ENCODE assay signal across 8 mouse cellular contexts in the genomic region with DNA sequence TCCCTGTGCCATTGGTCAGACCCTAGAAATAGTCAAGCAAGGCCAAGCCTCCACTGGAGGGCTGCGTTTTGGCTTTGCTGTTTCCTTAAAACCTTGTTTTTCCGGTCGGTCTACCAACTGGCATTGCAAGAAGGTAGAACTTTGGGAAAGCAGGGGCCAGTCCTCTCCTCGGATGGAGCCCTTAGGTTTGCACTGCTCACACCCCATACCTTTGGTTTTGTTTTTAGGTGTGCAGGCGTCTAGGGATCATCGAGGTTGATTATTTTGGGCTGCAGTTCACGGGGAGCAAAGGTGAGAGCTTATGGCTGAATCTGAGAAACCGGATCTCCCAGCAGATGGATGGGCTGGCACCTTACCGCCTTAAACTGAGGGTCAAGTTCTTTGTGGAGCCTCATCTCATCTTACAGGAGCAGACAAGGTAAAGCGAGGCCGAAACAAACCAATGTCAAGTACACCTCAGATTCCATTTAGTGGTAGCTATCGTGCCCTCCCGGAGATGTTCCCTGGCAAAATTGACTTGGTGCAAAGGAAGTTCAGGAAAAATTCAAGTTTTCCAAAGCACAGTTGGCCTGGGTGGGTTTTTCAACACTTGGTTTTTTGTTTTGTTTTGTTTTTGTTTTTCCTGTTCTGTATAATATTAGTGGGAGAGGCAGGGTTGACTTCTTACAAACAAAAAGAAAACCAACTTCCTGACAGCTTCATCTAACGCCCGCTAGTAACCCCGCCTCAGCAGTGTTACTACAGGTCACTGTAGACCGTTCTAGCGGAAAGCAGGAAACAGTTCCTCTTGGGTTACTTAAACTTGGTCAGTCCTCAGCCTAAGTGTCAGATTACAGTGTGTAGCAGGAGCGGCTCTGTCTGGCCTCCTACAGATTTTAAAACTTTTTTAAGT. TPM values are rescaled to one million over a fixed set of nuclear protein-coding genes. Genes with fewer than 3 reads are reported as not detected.
DNase-seq lines count a peak whose midpoint lies in the region; ATAC-seq and TF ChIP-seq lines count a peak whose summit lies in the region.

No protein-coding gene starts in this region.

- H3K27ac ChIP-seq in embryonic facial prominence, embryonic 12.5 days: peak overlapping the region; percentile 96
- H3K27ac ChIP-seq in heart, postnatal 0 days (ENCODE audit: low read depth): peak overlapping the region; percentile 84
- peak overlapping the region; percentile 74 for H3K27ac ChIP-seq in stomach, embryonic 15.5 days

- H3K9ac ChIP-seq in embryonic facial prominence, embryonic 12.5 days: peak overlapping the region; percentile 90
- peak overlapping the region; percentile 85; the same call in 1 of the 2 replicates for H3K9ac ChIP-seq in heart, postnatal 0 days (replicated peaks; ENCODE audit: low read depth, low read length)
- H3K9ac ChIP-seq in stomach, embryonic 15.5 days: no peak overlapping the region

- no peaks in the 10 kb centered on the region for H3K27me3 ChIP-seq in embryonic facial prominence, embryonic 12.5 days
- no peaks in the 10 kb centered on the region for H3K27me3 ChIP-seq in heart, postnatal 0 days (ENCODE audit: control insufficient read depth, insufficient read depth, low read length)
- H3K27me3 ChIP-seq in stomach, embryonic 15.5 days (replicated peaks): no peaks in the 10 kb centered on the region

- H3K36me3 ChIP-seq in embryonic facial prominence, embryonic 12.5 days: 0 out of 2 replicates have a peak, but pooled peaks cover 3% of the 10 kb centered on the region
- H3K36me3 ChIP-seq in heart, postnatal 0 days (replicated peaks; ENCODE audit: control insufficient read depth, insufficient read depth, low read length): 0 out of 2 replicates have a peak, but pooled peaks cover 2% of the 10 kb centered on the region
- H3K36me3 ChIP-seq in stomach, embryonic 15.5 days: no peaks in the 10 kb centered on the region

- H3K4me2 ChIP-seq in embryonic facial prominence, embryonic 12.5 days (replicated peaks): peak overlapping the region; percentile 76
- peak overlapping the region; percentile 98 for H3K4me2 ChIP-seq in heart, postnatal 0 days (ENCODE audit: low read depth, low read length)
- H3K4me2 ChIP-seq in stomach, embryonic 15.5 days: peak overlapping the region; percentile 91

- peak; percentile 73 for DNase-seq in embryo, embryonic 10 days (ENCODE audit: low spot score)
- DNase-seq in embryo, embryonic 9.5 days (ENCODE audit: extremely low spot score): no peak
- DNase-seq in heart, postnatal 0 days (ENCODE audit: low spot score): peak; percentile 90
- DNase-seq in kidney, postnatal 36 days: peak; percentile 77 to 83
- DNase-seq in left cerebral cortex, postnatal 36 days (ENCODE audit: low spot score in 2 of 2): no peak

- peak overlapping the region; percentile 72 for H3K4me3 ChIP-seq in embryonic facial prominence, embryonic 12.5 days
- peak overlapping the region; percentile 72 for H3K4me3 ChIP-seq in heart, postnatal 0 days (ENCODE audit: low read depth, low read length)
- peak overlapping the region; percentile 64 for H3K4me3 ChIP-seq in stomach, embryonic 15.5 days (replicated peaks)

- peak; percentile 48; the same call in 1 of the 2 replicates for ATAC-seq in embryonic facial prominence, embryonic 12.5 days (ENCODE audit: insufficient number of reproducible peaks, insufficient read depth, low FRiP score, low TSS enrichment)
- peak; percentile 50 for ATAC-seq in heart, postnatal 0 days (ENCODE audit: insufficient read depth, low read depth)
- peak; percentile 49 for ATAC-seq in megakaryocyte progenitor cell, adult 5-6 weeks (replicated peaks; ENCODE audit: poor library complexity)
- 0 out of 2 replicates have a peak, but pooled peaks have one; percentile 56 for ATAC-seq in stomach, embryonic 15.5 days (ENCODE audit: insufficient read depth, low FRiP score, low read depth)

- no peak for TF ChIP-seq CTCF in heart, postnatal 0 days (IDR thresholded peaks at IDR 0.05; ENCODE audit: low read depth)

- TF ChIP-seq EP300 in heart, postnatal 0 days (IDR thresholded peaks at IDR 0.05; ENCODE audit: low read depth): no peak

- intact Hi-C loops in left cerebral cortex, postnatal 36 days (cut with DNase I): loop anchor here (5.0 kb wide), 2 partner anchors 51 to 359 kb away; no protein-coding TSS in a partner anchor

- no peaks in the 10 kb centered on the region for H3K9me3 ChIP-seq in embryonic facial prominence, embryonic 12.5 days
- H3K9me3 ChIP-seq in heart, postnatal 0 days (replicated peaks; ENCODE audit: control insufficient read depth, low read length): no peaks in the 10 kb centered on the region
- no peaks in the 10 kb centered on the region for H3K9me3 ChIP-seq in stomach, embryonic 15.5 days

- peaks cover 49% of the 10 kb centered on the region for H3K4me1 ChIP-seq in embryonic facial prominence, embryonic 12.5 days
- H3K4me1 ChIP-seq in heart, postnatal 0 days (ENCODE audit: control insufficient read depth, insufficient read depth): peaks cover 29% of the 10 kb centered on the region
- peaks cover 6% of the 10 kb centered on the region for H3K4me1 ChIP-seq in stomach, embryonic 15.5 days

- 15% methylated on average over 19 of the region's 19 CpGs for WGBS in embryonic facial prominence, embryonic 12.5 days
- WGBS in heart, postnatal 0 days: 29% methylated on average over 19 of the region's 19 CpGs
- 25% methylated on average over 19 of the region's 19 CpGs for WGBS in stomach, embryonic 15.5 days

RNA-seq across cellular contexts. Expression of gene Mylip, which starts 1.7 kb away (rescaled TPM):
- polyA plus RNA-seq in embryonic facial prominence, embryonic 12.5 days (2016; fragmentation: Nextera tagmentation; extraction: Ambion mirVana): 33.1 and 33.7 TPM in 2 replicates
- 20.7 and 30.1 TPM in 2 replicates for total RNA-seq in heart, postnatal 0 days (2014; rRNA removed; ENCODE audit: low replicate concordance)
- 7.1 and 7.8 TPM in 2 replicates for polyA plus RNA-seq in heart, postnatal 0 days (2015; fragmentation: Nextera tagmentation; extraction: Ambion mirVana)
- total RNA-seq in megakaryocyte progenitor cell, adult 5-6 weeks (2015): 11.3 and 11.7 TPM in 2 replicates
- total RNA-seq in megakaryocyte progenitor cell, adult 5-6 weeks (2017): 8.8 and 14.4 TPM in 2 replicates
- 11.6 and 12.2 TPM in 2 replicates for polyA plus RNA-seq in stomach, embryonic 15.5 days (2015; fragmentation: Nextera tagmentation; extraction: Ambion mirVana)
- 10 to 100 TPM; 16.2 to 17.3 TPM for total RNA-seq in left cerebral cortex, postnatal 36 days (2021)

Comparison
In these comparisons a context has a peak if more than half of its experiments do, and no peak if none do; other contexts are left out.
1. DNase-seq: peak in embryo, embryonic 10 days (single experiment), heart, postnatal 0 days (single experiment) and kidney, postnatal 36 days (2 of 2); none in embryo, embryonic 9.5 days (single experiment) and left cerebral cortex, postnatal 36 days (0 of 2).
2. Peak in every context shown above with its lines, with median percentiles within 50 percentile points of each other: ATAC-seq, H3K27ac ChIP-seq, H3K4me2 ChIP-seq and H3K4me3 ChIP-seq.